Mouse (Mus musculus) frontal cortex, postnatal 10 days (tissue): ENCODE data around the gene Dnase1.
"Not testable (repeated sequence)": the region's sequence is repeated elsewhere in the genome, so short reads cannot be mapped to it uniquely, and the experiment has no call there.

Experiments
- DNase-seq, 2 experiments: peaks; one replicate each; pipeline ENCODE4 v3.0.0; 2022; ENCODE audit warnings: low spot score in 2 of 2, mixed read lengths in 1 of 2

Gene Dnase1

GRCm38 (mm10) chr16:4045524-4045923 lies 8.8 kb downstream of the Dnase1 start:
- DNase-seq = no peak

GRCm38 (mm10) chr16:4052601-4053000 lies 15.9 kb downstream of the Dnase1 start:
- no peak for DNase-seq

DNA sequence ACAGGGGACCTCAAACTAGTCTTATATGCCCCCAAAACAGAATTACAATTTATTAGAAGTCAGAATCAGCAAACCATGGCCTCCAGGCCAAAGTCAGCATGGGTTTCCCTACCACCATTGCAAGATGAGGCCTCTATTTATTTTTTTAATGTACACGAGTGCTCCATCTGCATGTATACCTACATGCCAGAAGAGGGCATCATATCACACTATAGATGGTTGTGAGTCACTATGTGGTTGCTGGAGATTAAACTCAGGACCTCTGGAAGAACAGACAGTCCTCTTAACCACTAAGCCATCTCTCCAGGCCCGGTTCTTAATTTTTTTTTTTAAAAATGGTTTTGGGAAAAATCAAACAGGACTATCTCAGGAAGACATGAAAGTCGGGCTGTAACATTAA lies 17.1 kb downstream of the Dnase1 start:
- DNase-seq = no peak

DNA sequence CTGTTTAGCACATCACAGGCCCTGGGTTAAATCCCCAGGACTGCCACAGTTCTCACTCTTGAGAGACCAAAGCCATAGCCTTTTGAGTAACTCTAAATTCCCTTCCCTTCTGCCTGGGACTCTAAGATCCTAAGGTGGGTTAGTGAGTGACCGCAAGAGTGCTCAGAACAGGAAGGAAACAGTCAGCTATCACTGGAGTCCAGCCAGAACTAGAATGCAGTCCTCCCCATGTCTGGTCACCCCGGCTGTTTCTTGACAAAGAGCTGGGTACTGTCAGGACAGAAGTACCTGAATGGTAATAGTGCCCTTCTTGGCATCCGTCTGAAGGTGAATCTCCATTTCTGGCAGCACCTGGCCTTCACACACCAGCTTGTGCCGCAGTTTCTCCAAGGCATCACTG lies 28.2 kb downstream of the Dnase1 start:
- DNase-seq = no peak

DNA sequence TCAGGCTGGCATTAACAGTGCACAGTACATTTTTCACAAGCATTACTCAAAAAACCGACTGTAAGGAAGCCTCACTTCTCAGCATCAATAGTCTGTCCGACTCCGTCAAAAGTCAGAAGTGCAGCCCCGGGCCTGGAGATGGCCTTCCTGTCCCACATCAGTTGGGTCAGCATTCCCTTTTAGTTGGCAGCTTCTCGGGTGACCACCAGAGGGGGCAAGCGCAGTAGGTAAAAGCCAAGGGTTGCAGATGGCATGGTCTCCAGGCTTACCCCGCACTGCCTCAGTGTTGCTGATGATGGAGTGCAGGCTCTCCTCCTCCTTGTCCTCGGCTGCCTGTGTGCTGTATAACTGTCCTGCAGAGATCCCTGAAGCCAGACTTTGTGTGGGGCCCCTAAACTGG lies 31.8 kb downstream of the Dnase1 start:
- peak in 1 of 2 experiments; percentile 51 for DNase-seq

- DNase-seq = no peak
Observed at GRCm38 (mm10) chr16:4074297-4074696, 37.6 kb downstream of the Dnase1 start.

GRCm38 (mm10) chr16:4074836-4075235 lies 38.1 kb downstream of the Dnase1 start:
- DNase-seq = no peak

DNA sequence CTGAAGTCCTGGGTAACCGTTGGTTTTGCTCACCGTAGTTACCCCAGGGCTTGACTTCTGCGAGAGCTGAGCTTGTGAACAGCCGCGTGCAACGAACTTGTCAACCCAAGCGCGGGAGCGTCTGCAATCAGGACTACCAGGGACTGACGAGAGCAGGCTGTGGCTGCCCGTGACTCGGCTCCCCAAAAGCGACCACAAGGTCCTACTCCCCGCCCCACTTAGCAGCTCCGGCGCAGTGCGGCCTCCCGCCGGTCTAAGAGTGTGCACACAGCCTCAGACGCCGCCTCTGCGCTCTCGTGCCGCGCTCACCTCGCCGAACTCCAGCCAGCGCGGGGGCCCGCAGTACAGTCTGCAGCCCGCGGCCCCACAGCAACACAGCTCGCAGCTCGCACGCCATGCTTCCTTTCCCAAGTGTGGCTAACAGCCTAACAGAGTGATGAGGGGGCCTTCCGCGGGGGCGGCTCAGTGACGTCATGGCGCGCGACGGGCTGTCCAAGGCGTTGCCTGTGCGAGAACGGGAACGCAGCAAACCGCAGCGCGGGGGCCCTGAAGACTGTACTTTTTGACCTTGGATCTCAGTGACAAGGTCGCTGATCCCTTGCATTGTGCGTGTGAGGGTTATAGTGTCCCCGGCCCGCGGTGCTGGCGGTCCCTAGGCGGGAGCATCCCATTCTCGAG lies 40.8 kb downstream of the Dnase1 start, which contains the start of gene Trap1:
Gene Trap1 (minus strand): TSS at position 444 of the 678 bp plus-strand sequence.
- peak; percentile 88 to 93 for DNase-seq

GRCm38 (mm10) chr16:4078302-4078701 lies 41.6 kb downstream of the Dnase1 start:
- DNase-seq = not testable (repeated sequence)

DNA sequence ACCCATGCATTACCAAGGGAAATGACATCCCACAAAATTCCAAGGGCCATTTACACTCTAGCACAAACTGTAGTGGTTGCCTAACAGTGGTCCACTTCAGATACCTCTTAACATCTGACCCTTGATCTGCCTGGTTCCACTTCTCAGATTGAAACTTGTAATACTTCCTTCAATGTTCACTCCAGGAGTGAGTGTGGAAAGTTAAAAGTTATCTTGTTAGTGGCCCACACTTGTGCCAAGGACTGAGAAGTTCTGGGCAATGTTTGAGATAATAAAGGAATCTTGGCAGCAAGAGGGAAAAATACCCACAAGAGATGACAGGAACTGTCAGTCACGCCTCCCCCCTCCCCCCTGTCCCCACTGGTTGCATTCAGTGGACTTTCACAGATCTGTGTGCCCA lies 42.9 kb downstream of the Dnase1 start:
- DNase-seq = no peak

GRCm38 (mm10) chr16:4080419-4080818 lies 43.7 kb downstream of the Dnase1 start:
- DNase-seq = not testable (repeated sequence)

GRCm38 (mm10) chr16:4085051-4085450 lies 48.3 kb downstream of the Dnase1 start:
- DNase-seq = no peak

- no peak for DNase-seq
Observed at GRCm38 (mm10) chr16:4085851-4086387, 49.2 kb downstream of the Dnase1 start.

GRCm38 (mm10) chr16:4087214-4087913 lies 50.6 kb downstream of the Dnase1 start:
- DNase-seq = no peak
